Mouse (Mus musculus): ENCODE results near the gene Tmem54.

Tmem54 gene

GRCm38 (mm10) chr4:129157541-129157940 is 52.2 kb downstream of the Tmem54 start:
- no peak for DNase-seq

DNA sequence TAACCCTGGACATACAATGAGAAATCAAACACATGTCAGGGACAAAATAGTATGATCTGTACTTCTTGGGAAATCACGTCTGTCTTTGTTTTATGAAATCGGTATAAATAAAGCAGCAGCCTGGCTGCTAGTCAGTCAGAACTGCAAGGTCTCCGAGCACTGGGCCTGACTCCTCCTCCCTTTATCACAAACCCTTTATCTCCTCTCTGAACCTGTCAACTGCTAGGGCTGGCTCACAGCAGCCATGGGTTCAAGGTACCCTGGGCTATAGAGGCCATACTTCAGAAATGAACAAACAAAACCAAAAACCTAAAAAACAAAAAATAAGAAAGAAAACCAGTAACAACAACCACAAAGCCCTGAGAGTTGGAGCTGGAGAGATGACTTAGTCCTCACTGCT is 53.2 kb downstream of the Tmem54 start:
- no peak for DNase-seq

DNA sequence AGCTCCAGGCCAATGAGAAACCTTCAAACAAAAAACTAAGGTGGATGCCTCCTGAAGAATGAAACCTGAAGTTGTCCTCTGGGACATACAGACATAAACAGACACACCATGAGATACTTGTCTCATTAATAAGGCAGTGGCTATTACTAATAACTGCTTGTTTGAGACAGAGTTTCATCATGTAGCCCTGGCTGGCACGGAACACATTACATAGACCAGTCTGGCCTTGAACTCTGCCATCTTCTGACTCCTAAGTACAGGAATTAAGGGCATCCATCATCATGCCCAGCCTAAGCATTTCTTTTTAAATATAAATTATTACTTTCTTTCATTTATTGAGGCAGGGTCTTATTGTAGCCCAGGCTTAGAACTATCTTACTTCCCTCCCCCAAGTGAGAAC is 55.7 kb downstream of the Tmem54 start:
- DNase-seq, result no peak
